Mouse (Mus musculus): Measurements from ENCODE around the gene Acin1.

Gene Acin1

DNA sequence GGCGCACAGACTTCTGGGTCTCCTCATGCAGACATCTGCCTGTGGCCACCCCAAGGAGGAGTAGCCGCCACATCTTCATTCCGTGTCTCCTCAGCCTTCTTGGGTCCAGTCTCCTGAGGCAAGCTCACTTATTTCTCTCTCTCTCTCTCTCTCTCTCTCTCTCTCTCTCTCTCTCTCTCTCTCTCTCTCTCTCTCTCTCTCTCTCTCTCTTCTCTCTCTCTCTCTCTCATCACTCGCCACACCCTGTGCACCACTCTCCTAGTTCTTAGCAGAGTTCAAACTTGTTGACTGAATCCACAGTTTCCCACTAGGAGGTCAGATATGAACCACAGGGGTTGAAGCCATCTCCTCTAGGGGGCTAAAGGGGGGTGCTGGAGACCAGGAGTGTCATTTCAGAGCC is 12.0 kb upstream of the Acin1 start, which contains the start of gene Gm29776:
Gene Gm29776, minus strand, starts transcription at position 101 of the 400 bp plus-strand sequence.
- no peak for DNase-seq (ENCODE audit: low spot score in 2 of 2)

GRCm38 (mm10) chr14:54696752-54697151 is 10.0 kb upstream of the Acin1 start:
- no peak for DNase-seq (ENCODE audit: low spot score in 2 of 2)

GRCm38 (mm10) chr14:54695042-54695441 is 8.3 kb upstream of the Acin1 start:
- DNase-seq (ENCODE audit: low spot score in 2 of 2), result no peak

- DNase-seq (ENCODE audit: low spot score in 2 of 2), result no peak
Observed at GRCm38 (mm10) chr14:54687251-54687650, 520 bp upstream of the Acin1 start.

- no peak for DNase-seq (ENCODE audit: low spot score in 2 of 2)
Observed at GRCm38 (mm10) chr14:54686063-54686521, 639 bp downstream of the Acin1 start, which contains the start of gene 1700123O20Rik. Gene 1700123O20Rik, plus strand, starts transcription at chr14:54686216.

- DNase-seq (ENCODE audit: low spot score in 2 of 2), result no peak
Observed at GRCm38 (mm10) chr14:54685471-54685870, 1.3 kb downstream of the Acin1 start.

DNA sequence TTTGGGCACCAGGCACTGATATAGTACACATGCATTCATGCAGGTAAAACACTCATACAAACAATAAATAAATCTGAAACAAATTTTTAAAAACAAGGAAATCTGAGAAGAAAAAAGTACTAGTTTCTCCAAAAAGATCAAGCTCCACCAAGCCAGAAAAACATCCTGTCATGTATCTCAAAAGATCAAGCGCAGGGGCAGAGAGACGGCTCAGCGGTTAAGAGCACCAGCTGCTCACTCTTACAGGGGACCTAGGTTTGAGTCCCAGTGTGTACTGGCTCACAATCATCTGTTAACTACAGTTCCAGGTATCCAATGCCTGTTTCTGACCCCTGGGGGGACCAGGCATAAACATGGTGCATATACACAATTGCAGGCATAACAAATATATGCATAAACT is 4.3 kb downstream of the Acin1 start:
- no peak for DNase-seq (ENCODE audit: low spot score in 2 of 2)

DNA sequence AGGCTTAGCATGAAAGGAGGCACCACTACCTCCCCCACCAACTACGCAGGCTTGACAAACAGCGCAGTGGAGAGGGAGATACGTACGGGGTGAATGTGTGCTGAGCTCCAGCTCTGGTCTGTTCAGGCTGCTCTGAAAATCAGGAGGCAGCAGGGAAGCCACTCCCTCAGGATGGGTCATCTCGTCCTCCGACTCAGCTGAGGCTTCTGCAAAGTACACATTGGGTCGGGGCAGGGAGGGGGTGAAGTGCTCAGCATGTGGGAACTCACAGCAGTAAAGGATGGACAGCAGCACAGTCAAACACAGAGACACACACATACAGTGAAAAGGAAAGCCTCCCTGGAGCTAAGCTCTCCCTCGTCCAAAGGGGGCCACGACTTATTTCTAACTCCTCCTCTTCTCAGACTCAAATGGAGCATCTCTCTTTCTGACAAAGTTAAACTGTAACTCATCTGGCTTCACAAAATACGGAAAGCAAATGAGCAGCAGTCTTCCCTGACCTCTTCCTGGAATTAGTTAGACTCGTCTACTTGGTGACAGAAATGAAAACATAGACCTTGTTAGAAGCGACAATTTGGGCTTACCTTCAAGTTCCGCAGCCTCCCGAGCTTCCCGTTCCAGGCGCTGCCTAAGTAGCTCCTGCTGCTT is 8.0 kb downstream of the Acin1 start:
- no peak for DNase-seq (ENCODE audit: low spot score in 2 of 2)

DNA sequence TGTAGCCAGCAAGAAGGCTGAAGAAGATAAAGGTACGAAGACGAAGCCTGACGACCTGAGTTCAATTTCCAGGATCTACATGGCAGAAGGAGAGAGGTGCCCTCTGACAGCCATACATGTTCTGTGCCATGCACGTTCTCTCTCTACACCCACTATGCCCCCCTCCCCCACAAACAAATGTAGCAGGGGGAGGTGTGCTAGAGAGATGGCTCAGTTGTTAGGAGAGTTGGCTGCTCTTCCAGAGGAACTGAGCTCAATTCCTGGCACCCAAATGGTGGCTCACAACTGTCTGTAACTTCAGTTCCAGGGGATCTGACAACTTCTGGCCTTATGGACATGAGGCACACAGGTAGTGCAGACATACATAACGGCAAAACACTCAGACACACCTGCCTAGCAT is 10.4 kb downstream of the Acin1 start:
- no peak for DNase-seq (ENCODE audit: low spot score in 2 of 2)

GRCm38 (mm10) chr14:54674317-54674716 is 12.4 kb downstream of the Acin1 start:
- DNase-seq (ENCODE audit: low spot score in 2 of 2), result no peak

DNA sequence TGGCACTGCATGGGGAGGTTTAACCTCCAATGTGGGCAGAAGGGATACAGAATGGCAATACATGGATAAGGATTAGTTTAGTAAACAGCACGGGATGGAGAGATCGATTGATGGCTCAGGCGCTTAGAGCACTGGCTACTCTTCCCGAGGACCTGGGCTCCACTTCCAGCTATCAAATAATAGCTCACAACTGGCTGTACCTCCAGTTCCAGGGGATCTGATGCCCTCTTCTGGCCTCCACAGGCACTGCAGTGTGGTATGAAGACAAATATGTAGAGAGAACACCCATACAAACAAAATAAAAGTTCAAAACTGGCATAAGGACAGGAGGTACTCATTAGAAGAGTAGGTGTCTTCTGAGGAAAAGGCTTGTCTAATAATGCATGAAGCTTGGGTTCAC is 17.4 kb downstream of the Acin1 start:
- peak in 1 of 2 experiments; percentile 58 for DNase-seq (ENCODE audit: low spot score in 2 of 2)

- peak; percentile 59 to 73 for DNase-seq (ENCODE audit: low spot score in 2 of 2)
Observed at GRCm38 (mm10) chr14:54664477-54665222, 22.1 kb downstream of the Acin1 start.

- DNase-seq (ENCODE audit: low spot score in 2 of 2), result no peak
Observed at GRCm38 (mm10) chr14:54660009-54660408, 26.7 kb downstream of the Acin1 start.

DNA sequence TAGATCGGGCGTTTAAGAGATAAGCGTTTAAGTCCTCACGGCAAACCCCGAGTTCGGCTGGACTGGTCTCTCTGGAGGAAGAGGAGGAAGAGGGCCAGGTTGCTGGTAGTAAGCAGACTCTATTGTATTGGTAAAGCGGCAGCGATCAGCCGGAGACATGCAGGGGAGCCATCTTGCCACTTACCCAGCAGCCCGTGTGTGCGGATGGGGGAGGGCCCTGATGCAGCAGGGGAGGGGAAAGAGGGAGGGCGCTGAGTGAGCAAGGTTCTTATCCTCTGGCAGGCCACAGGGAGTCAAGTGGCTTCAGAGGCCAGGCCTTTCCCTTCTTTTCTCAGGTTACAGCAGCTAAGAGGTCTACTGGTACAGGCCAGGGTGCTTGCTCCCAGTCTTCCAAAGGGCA is 33.2 kb downstream of the Acin1 start:
- DNase-seq (ENCODE audit: low spot score in 2 of 2), result peak; percentile 59 to 84

- no peak for DNase-seq (ENCODE audit: low spot score in 2 of 2)
Observed at GRCm38 (mm10) chr14:54652787-54653186, 33.9 kb downstream of the Acin1 start.

- no peak for DNase-seq (ENCODE audit: low spot score in 2 of 2)
Observed at GRCm38 (mm10) chr14:54651556-54651955, 35.2 kb downstream of the Acin1 start.

- DNase-seq (ENCODE audit: low spot score in 2 of 2), result peak in 1 of 2 experiments; percentile 89
Observed at GRCm38 (mm10) chr14:54650621-54651454, 35.9 kb downstream of the Acin1 start.

DNA sequence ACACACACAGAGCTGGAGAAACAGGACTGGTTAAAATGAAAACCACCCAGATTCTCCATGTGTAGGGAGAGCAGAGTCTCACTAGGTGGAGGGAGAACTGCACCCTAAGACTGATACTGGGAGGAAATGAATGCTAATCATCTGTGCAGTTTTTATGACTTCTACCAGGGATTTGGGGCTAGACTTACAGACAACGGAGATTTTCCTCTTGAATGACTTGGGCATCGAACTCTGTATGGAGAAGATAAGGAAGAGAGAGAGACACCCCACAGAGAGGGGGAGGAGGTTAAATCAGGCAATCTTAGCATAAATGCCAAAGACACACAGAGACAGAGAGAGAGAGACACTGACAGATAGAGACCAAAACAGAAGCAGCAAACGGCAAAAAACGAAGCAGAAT is 38.8 kb downstream of the Acin1 start:
- no peak for DNase-seq (ENCODE audit: low spot score in 2 of 2)

GRCm38 (mm10) chr14:54646898-54647636 is 39.7 kb downstream of the Acin1 start:
- no peak for DNase-seq (ENCODE audit: low spot score in 2 of 2)

DNA sequence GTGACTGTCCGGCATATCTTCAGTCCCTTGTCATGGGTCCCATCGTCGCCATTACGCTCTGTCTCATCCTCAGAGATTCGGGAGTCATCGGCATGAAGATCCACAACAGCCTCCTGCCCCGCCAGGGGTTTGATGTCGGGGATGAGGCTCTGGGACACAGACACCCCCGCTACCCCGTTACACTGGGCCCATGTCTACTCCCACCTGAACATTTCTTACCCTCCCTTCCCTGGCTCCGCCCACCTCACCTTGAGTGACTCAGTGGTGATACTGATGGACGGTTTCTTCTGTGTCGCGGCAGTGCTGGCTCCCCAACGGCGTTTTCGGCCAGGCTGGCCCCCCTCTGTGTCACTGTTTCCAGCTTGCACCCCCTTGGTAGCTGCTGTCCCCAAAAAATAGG is 40.3 kb downstream of the Acin1 start:
- DNase-seq (ENCODE audit: low spot score in 2 of 2), result no peak

DNA sequence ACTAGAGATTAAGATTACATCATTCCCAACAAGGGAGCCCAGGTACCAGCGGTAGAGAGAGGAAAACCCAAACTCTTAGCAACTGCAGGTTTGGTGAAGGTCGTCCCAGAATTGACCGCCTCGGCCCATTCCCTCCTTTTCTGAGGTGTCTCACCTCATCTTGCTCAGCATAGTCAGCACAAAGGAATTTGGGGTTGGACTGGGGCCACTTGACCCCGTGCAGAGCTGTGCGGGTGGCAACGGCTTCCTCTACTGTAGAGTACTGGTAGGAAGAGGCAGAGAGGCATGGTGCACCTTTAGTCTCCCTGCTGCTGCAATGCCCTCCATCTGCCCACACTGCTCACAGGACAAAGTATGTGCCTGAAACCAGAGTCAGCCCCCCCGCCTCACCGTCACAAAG is 42.4 kb downstream of the Acin1 start:
- DNase-seq (ENCODE audit: low spot score in 2 of 2), result no peak

DNA sequence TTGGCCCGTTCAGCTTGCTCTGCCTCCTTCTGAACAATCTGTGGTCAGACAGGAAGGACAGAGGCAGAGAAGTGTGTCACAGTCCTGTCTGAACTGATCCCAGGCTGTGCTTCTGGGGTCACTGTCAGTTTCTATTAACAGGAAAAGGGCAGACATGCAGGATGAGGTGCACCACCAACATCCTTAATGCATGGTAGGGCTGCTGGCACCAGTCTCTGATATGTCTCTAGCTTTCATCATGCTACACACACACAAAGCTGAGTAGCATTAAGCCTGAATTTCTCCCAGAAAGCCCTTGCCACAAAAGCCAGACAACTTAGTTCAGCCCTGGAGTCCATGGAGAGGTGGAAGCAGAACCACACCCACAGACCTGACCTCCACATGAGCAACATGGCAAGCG is 43.7 kb downstream of the Acin1 start:
- no peak for DNase-seq (ENCODE audit: low spot score in 2 of 2)

Data from left cerebral cortex, adult 9 months (tissue).